Mouse (Mus musculus): Measurements from ENCODE around the gene Gm4177. TPM values are rescaled to one million over a fixed set of nuclear protein-coding genes. Genes with fewer than 3 reads are reported as not detected.
"Not testable (repeated sequence)": the region's sequence is repeated elsewhere in the genome, so short reads cannot be mapped to it uniquely, and the experiment has no call there.

The Gm4177 gene
- total RNA-seq (2021) = not detected

DNA sequence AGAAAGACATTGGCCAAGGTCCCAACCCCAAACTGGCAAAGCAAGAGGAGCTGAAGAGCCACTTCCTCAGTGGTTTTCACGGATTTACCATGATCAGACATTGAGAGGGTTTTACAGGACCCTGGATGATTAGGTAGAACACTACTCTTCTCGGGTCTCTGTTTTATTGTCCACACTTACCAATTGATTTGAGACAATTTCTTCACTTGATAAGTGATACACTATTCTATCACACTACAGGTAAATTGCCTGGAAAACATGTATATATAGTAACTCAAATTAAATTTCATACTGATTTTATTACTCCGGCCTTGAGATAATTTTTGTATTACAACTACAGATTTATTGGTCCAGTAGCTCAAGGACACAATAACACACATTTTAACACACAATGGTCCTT, at the start of gene Gm4177:
TSS of gene Gm4177 (minus strand) at position 101 of the 400 bp plus-strand sequence.
- intact Hi-C loops (cut with DNase I); DNase-seq (ENCODE audit: low spot score in 2 of 2): not testable (repeated sequence)

DNA sequence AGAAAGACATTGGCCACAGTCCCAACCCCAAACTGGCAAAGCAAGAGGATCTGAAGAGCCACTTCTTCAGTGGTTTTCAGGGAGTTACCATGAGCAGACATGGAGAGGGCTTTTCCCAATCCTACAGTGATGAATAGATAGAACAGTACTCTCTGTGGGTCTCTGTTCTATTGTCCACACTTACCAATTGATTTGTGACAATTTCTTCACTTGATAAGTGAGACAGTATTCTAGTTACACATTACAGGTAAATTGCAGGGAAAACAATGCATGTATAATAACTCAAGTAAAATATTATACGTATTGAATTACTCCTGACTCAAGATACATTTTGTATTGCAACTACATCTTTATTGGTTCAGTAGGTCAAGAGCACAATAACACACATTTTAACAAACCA, 47.6 kb upstream of the Gm4177 start, which contains the start of gene Gm5725:
TSS of gene Gm5725 (minus strand) at position 101 of the 400 bp plus-strand sequence.
- DNase-seq (ENCODE audit: low spot score in 2 of 2); intact Hi-C loops (cut with DNase I): not testable (repeated sequence)

DNA sequence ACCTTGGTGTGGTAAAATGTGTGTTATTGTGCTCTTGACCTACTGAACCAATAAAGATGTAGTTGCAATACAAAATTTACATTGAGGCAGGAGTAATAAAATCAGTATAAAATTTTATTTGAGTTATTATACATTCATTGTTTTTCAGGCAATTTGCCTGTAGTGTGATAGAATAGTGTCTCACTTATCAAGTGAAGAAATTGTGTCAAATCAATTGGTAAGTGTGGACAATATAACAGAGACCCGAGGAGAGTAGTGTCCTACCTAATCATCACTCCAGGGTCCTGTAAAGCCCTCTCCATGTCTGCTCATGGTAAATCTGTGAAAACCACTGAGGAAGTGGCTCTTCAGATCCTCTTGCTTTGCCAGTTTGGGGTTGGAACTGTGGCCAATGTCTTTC, 35.5 kb upstream of the Gm4177 start, which contains the start of gene Vmn1r135:
TSS of gene Vmn1r135 (plus strand) at position 301 of the 400 bp plus-strand sequence.
- intact Hi-C loops (cut with DNase I); DNase-seq (ENCODE audit: low spot score in 2 of 2): not testable (repeated sequence)

DNA sequence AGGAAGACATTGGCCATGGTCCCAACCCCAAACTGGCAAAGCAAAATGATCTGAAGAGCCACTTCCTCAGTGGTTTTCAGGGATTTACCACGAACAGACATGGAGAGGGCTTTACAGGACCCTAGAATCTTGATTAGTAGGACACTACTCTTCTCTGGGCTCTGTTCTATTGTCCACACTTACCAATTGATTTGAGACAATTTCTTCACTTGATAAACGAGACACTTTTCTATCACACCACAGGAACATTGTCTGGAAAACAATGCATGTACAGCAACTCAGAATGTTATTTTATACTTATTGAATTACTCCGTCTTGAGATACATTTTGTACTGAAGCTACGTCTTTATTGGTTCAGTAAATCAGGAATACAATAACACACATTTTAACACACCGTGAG, 35.2 kb downstream of the Gm4177 start, which contains the start of gene Gm4175:
TSS of gene Gm4175 (minus strand) at position 101 of the 400 bp plus-strand sequence.
- DNase-seq (ENCODE audit: low spot score in 2 of 2); intact Hi-C loops (cut with DNase I): not testable (repeated sequence)

Other genes with a start within 250 kb of the Gm4177 start
- not detected for gene Vmn1r132, start 182.6 kb downstream of the Gm4177 start, total RNA-seq (2021)
- gene Gm4175, start 35.3 kb downstream of the Gm4177 start, total RNA-seq (2021) = not detected
- gene Vmn1r135, start 35.6 kb upstream of the Gm4177 start, total RNA-seq (2021) = not detected
- not detected for gene Gm5725, start 47.5 kb upstream of the Gm4177 start, total RNA-seq (2021)
- not detected for gene Gm5891, start 124.6 kb upstream of the Gm4177 start, total RNA-seq (2021)
- gene Vmn1r137, start 197.9 kb upstream of the Gm4177 start, total RNA-seq (2021) = not detected
- not detected for gene Vmn1r138, start 232.2 kb upstream of the Gm4177 start, total RNA-seq (2021)